Mouse (Mus musculus): ENCODE measurements around the gene Gm19345. TPM values are rescaled to one million over a fixed set of nuclear protein-coding genes. Genes with fewer than 3 reads are reported as not detected.

Gene Gm19345
- polyA plus RNA-seq, 1 experiment from 2014 or later = 0.27 TPM

DNA sequence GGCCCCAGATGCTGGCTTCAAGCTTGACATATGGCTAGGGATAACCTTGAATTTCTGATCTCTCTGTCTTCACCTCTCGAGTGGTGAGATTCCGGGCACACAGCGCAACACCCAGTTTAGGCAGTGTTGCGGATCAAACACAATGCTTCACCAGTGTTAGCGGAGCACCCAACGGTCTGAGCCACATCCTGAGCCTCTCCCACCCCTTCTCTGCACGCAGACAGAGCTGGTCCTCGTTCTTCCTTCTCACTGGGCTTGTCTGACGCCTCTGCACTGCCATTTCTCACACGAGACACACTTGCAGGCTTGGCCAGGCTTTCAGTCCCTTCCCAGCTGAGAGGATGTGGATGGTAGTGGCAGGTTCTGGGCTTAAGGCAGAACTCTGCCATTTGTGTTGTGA is 7.9 kb downstream of the Gm19345 start:
- WGBS = 69% methylated on average over 10 of the region's 10 CpGs
- Histone ChIP-seq H3K9me3 (ENCODE audit: control insufficient read depth, low read length) (no peaks in the 10 kb centered on the region), H3K36me3 (ENCODE audit: control insufficient read depth, insufficient read depth, low read length) (no peaks in the 10 kb centered on the region), H3K9ac (ENCODE audit: low read depth, low read length) (no peak overlapping the region), H3K4me3 (ENCODE audit: low read length) (no peak overlapping the region), H3K4me2 (ENCODE audit: low read depth, low read length) (no peak overlapping the region), H3K4me1 (ENCODE audit: control insufficient read depth, insufficient read depth, low read length) (no peaks in the 10 kb centered on the region), H3K27ac (ENCODE audit: low read length) (no peak overlapping the region), H3K27me3 (replicated peaks; ENCODE audit: control insufficient read depth, insufficient read depth, low read length) (0 out of 2 replicates have a peak, but pooled peaks cover 2% of the 10 kb centered on the region)
- no peak for ATAC-seq

DNA sequence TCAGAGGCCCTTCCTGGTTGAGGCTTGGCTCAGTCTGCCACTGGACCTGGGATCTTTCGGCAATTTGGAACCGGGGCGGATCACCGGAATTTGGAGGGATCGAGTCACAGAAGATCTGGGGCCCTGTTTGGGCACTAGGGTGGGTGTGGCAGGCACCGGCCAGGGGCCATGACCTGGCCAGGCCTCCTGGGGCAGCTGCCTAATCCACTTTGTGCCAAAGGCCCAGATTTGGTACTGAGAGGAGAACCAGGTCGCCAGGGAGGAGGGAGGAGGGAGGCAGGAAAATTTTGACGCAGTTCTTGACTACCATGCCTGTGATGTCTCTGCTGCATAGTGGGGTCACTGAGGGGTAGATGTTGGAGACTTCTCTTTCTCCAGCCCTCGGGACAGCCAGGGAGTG is 9.4 kb downstream of the Gm19345 start, which contains the start of gene Ceacam16:
Gene Ceacam16 (minus strand): TSS at position 101 of the 400 bp plus-strand sequence.
- ATAC-seq = no peak
- Histone ChIP-seq H3K4me1 (ENCODE audit: control insufficient read depth, insufficient read depth, low read length) (0 out of 2 replicates have a peak, but pooled peaks cover 4% of the 10 kb centered on the region), H3K4me2 (ENCODE audit: low read depth, low read length) (no peak within 1 kb of the TSS), H3K27me3 (replicated peaks; ENCODE audit: control insufficient read depth, insufficient read depth, low read length) (0 out of 2 replicates have a peak, but pooled peaks cover 2% of the 10 kb centered on the region), H3K36me3 (ENCODE audit: control insufficient read depth, insufficient read depth, low read length) (no peaks in the 10 kb centered on the region), H3K4me3 (ENCODE audit: low read length) (no peak within 1 kb of the TSS), H3K9me3 (ENCODE audit: control insufficient read depth, low read length) (no peaks in the 10 kb centered on the region), H3K9ac (ENCODE audit: low read depth, low read length) (no peak within 1 kb of the TSS), H3K27ac (ENCODE audit: low read length) (no peak within 1 kb of the TSS)
- WGBS = 78% methylated on average over 9 of the region's 9 CpGs

DNA sequence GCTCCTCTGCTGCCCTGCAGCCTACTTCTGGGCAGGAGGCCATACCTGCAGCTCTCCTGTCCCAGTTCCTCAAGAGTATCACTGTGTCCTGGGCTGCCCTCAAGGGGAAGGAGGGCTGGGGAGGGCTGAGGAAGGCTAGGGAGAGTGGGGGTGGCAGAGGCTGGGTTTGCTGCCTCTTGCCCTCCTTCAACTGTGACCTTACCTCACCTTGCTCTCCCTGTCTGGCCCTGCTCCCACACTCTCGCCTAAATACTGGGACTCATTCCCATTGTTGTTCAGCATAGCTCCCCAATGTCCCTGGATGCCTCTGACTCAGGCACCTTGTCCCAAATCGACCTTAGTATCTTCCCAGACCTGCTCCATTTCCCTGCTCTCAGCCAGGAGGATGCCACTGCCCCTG is 12.4 kb downstream of the Gm19345 start:
- WGBS = 55% methylated on average over 2 of the region's 2 CpGs
- Histone ChIP-seq H3K4me3 (ENCODE audit: low read length) (no peak overlapping the region), H3K4me1 (ENCODE audit: control insufficient read depth, insufficient read depth, low read length) (0 out of 2 replicates have a peak, but pooled peaks cover 6% of the 10 kb centered on the region), H3K27ac (ENCODE audit: low read length) (no peak overlapping the region), H3K27me3 (replicated peaks; ENCODE audit: control insufficient read depth, insufficient read depth, low read length) (no peaks in the 10 kb centered on the region), H3K36me3 (ENCODE audit: control insufficient read depth, insufficient read depth, low read length) (no peaks in the 10 kb centered on the region), H3K9ac (ENCODE audit: low read depth, low read length) (peak overlapping the region; percentile 19; the same call in 1 of the 2 replicates), H3K9me3 (ENCODE audit: control insufficient read depth, low read length) (no peaks in the 10 kb centered on the region), H3K4me2 (ENCODE audit: low read depth, low read length) (no peak overlapping the region)
- ATAC-seq = no peak

DNA sequence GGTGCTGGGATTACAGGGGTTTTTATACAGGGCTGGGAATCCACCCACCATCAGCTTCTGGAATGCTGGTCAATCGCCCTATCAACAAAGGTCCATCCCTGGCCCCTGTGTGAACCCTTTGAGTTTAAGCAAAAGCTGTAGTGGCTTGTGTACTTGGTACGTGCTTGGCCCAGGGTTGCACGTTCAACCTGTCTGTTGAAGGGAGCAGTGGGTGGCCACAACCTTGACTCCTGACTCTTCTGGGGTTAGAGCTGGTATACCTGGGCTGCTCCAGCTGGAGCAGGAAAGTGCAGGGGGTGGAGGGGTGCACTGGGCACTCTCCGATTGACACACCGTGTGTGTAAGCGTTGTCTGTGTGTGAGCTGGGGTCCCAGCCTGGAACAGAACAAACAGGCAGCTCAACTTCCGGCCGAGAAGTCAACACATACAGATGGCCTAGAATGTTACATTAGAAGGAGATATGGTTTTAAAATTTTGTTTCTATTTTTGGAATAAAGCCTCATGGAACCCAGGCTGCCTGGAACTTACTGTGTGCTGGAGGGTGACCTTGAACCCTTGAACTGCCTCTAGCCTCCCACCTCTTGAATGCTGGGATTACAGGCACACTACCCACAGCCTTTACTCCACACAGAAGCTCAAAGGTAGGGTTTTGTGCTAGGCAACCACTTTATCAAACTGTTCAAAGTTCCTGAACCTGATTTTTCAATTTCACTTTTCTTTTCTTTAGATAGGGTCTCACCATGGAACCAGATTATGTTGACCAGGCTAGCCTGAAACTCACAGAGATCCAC is 13.6 kb downstream of the Gm19345 start:
- WGBS = 65% methylated on average over 8 of the region's 8 CpGs
- H3K36me3 ChIP-seq (ENCODE audit: control insufficient read depth, insufficient read depth, low read length) = no peaks in the 10 kb centered on the region
- peak overlapping the region; percentile 40; the same call in 1 of the 2 replicates for H3K27ac ChIP-seq (ENCODE audit: low read length)
- 0 out of 2 replicates have a peak, but pooled peaks cover 6% of the 10 kb centered on the region for H3K4me1 ChIP-seq (ENCODE audit: control insufficient read depth, insufficient read depth, low read length)
- peak; percentile 54 for ATAC-seq
- no peaks in the 10 kb centered on the region for H3K9me3 ChIP-seq (ENCODE audit: control insufficient read depth, low read length)
- H3K27me3 ChIP-seq (replicated peaks; ENCODE audit: control insufficient read depth, insufficient read depth, low read length) = no peaks in the 10 kb centered on the region
- H3K4me3 ChIP-seq (ENCODE audit: low read length) = no peak overlapping the region
- no peak overlapping the region for H3K4me2 ChIP-seq (ENCODE audit: low read depth, low read length)
- H3K9ac ChIP-seq (ENCODE audit: low read depth, low read length) = no peak overlapping the region

DNA sequence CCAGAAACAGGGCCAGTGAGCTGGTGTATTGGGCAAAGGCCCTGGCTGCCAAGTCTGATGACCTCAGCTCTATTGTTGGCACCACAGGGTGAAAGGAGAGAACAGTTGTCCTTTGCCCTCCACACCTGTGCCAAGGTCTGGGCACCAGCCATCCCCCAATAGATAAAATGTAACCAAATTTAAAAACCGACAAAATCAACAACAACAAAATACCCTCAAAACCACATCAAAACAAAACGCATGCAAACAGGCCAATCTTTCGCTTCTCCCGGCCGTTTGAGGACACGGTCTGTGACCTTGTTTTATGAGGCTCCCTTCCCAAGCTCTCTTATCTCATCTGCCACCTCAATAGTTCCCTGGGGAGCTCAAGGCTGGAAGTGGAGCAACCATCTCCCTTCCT is 14.7 kb downstream of the Gm19345 start:
- 64% methylated on average over 6 of the region's 6 CpGs for WGBS
- peak; percentile 45; the same call in 1 of the 2 replicates for ATAC-seq

DNA sequence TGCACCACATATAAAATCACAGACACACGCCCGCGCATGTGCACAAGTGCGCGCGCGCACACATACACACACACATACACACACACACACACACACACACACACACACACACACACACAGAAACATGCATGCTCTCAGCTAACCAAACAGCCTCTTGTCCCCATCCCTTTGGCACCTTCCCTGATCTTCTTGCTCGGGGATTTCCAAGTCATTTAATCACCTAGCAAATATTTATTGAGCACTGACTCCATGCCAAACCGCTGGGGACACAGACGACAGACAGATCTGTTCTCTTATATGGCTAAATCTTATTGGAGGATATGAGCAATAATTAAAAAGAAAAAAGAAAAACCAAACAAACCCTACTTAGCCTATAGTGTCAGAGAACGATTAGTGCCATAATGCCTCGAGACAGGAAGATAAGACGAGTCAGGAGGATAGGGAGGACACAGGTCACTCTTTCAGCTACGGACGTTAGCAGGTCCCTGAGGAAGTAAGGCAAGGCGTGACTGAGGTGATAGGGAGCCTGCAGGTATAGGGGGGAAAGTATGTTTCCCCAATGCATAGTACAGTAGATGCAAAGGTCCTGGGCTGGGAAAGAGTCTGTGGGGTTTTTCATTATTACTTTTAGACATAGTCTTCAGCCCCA is 16.1 kb downstream of the Gm19345 start:
- Histone ChIP-seq H3K9ac (ENCODE audit: low read depth, low read length) (no peak overlapping the region), H3K4me3 (ENCODE audit: low read length) (no peak overlapping the region), H3K27me3 (replicated peaks; ENCODE audit: control insufficient read depth, insufficient read depth, low read length) (no peaks in the 10 kb centered on the region), H3K4me2 (ENCODE audit: low read depth, low read length) (no peak overlapping the region), H3K27ac (ENCODE audit: low read length) (peak overlapping the region; percentile 23; the same call in 1 of the 2 replicates), H3K4me1 (ENCODE audit: control insufficient read depth, insufficient read depth, low read length) (0 out of 2 replicates have a peak, but pooled peaks cover 6% of the 10 kb centered on the region), H3K9me3 (ENCODE audit: control insufficient read depth, low read length) (no peaks in the 10 kb centered on the region), H3K36me3 (ENCODE audit: control insufficient read depth, insufficient read depth, low read length) (no peaks in the 10 kb centered on the region)
- 65% methylated on average over 16 of the region's 16 CpGs for WGBS
- ATAC-seq = peak; percentile 62

More for the DNA sequence above, 14.7 kb downstream of the Gm19345 start:
- Histone ChIP-seq H3K9me3 (ENCODE audit: control insufficient read depth, low read length) (no peaks in the 10 kb centered on the region), H3K9ac (ENCODE audit: low read depth, low read length) (no peak overlapping the region), H3K4me1 (ENCODE audit: control insufficient read depth, insufficient read depth, low read length) (0 out of 2 replicates have a peak, but pooled peaks cover 6% of the 10 kb centered on the region), H3K4me2 (ENCODE audit: low read depth, low read length) (no peak overlapping the region), H3K27me3 (replicated peaks; ENCODE audit: control insufficient read depth, insufficient read depth, low read length) (no peaks in the 10 kb centered on the region), H3K36me3 (ENCODE audit: control insufficient read depth, insufficient read depth, low read length) (no peaks in the 10 kb centered on the region), H3K4me3 (ENCODE audit: low read length) (no peak overlapping the region), H3K27ac (ENCODE audit: low read length) (0 out of 2 replicates have a peak overlapping the region, but pooled peaks have one; percentile 28)

DNA sequence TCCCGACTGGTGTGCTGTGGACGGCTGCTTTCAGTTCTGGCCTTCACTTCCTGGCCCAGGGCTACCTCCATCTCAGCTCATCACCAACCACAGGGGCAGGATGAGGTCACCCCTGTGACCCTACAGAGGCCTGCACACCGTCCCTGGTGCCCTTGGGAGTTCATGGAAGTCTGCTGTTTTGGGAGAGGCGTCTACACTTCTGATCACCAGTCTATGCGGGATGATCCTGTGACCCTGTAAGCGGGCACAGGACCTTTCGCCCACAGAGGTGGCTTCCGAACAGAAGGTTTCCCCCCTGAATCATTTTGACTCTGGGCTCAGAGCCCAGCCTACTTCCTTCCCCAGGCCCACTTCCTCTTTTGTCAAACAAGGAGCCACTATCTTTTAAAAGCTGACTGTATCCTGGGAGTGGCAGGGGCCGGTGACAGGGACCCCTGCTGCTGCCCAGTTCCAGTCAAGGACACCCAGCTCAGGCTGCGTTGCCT is 19.4 kb downstream of the Gm19345 start:
- Histone ChIP-seq H3K36me3 (ENCODE audit: control insufficient read depth, insufficient read depth, low read length) (no peaks in the 10 kb centered on the region), H3K4me2 (ENCODE audit: low read depth, low read length) (no peak overlapping the region), H3K4me3 (ENCODE audit: low read length) (no peak overlapping the region), H3K9ac (ENCODE audit: low read depth, low read length) (no peak overlapping the region), H3K4me1 (ENCODE audit: control insufficient read depth, insufficient read depth, low read length) (peaks cover 3% of the 10 kb centered on the region; the same call in 1 of the 2 replicates), H3K27ac (ENCODE audit: low read length) (no peak overlapping the region), H3K27me3 (replicated peaks; ENCODE audit: control insufficient read depth, insufficient read depth, low read length) (no peaks in the 10 kb centered on the region), H3K9me3 (ENCODE audit: control insufficient read depth, low read length) (no peaks in the 10 kb centered on the region)
- 59% methylated on average over 10 of the region's 10 CpGs for WGBS
- no peak for ATAC-seq

DNA sequence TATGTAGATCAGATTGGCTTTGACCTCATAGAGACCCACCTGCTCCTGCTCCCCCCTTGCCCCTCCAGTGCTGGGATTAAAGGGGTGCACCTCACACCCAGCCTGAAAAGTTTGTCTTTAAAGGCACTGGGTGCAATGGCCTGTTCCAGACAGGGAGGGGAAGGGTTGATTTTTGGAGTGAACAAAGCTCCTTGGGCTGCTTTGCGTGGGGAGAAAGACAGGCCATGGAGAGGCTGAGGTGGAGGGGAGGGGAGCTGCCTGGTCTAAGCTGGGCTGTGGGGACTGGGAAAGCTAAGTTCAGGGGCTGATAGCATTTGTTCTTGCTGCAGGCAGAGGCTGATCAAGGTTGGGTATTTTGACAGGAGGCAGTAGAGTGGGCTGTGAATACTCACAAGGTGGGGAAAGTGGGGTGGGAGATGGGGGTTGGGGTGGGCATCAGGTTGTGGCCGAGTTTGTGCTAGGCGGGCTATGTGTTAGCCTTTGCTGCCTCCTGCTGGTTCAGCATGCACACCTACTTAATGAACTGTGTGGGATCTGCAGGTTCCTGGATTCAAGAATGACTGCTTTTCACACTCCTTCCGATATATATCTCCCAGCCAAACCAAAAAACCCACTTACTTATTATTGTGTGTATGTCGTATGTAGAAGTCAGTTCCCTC is 20.3 kb downstream of the Gm19345 start:
- Histone ChIP-seq H3K4me1 (ENCODE audit: control insufficient read depth, insufficient read depth, low read length) (peaks cover under 1% of the 10 kb centered on the region), H3K9me3 (ENCODE audit: control insufficient read depth, low read length) (no peaks in the 10 kb centered on the region), H3K9ac (ENCODE audit: low read depth, low read length) (no peak overlapping the region), H3K4me2 (ENCODE audit: low read depth, low read length) (no peak overlapping the region), H3K27ac (ENCODE audit: low read length) (no peak overlapping the region), H3K4me3 (ENCODE audit: low read length) (no peak overlapping the region), H3K36me3 (ENCODE audit: control insufficient read depth, insufficient read depth, low read length) (no peaks in the 10 kb centered on the region), H3K27me3 (replicated peaks; ENCODE audit: control insufficient read depth, insufficient read depth, low read length) (no peaks in the 10 kb centered on the region)
- no peak for ATAC-seq
- 35% methylated on average over 5 of the region's 5 CpGs for whole genome bisulfite sequencing
